8 mouse cellular contexts compared by ENCODE assay signal in genomic region chr16:91452363-91452896, GRCm38 (mm10). TPM values are rescaled to one million over a fixed set of nuclear protein-coding genes. Genes with fewer than 3 reads are reported as not detected.
A peak's percentile ranks its signal among the peaks of the same experiment; 100 is the strongest.
DNase-seq lines count a peak whose midpoint lies in the region; ATAC-seq lines count a peak whose summit lies in the region.

No protein-coding gene starts in this region.

- WGBS in embryonic facial prominence, embryonic 14.5 days, result 42% methylated on average over 6 of the region's 6 CpGs
- WGBS in liver, embryonic 15.5 days (ENCODE audit: insufficient replicate concordance), result 40% methylated on average over 6 of the region's 6 CpGs
- 27% methylated on average over 6 of the region's 6 CpGs for WGBS in stomach, embryonic 16.5 days
- 69% methylated on average over 6 of the region's 6 CpGs for WGBS in forebrain, embryonic 16.5 days

- DNase-seq in ovary, adult 18-20 months (ENCODE audit: low spot score), result peak; percentile 57
- no peak for DNase-seq in ovary, postnatal 10 days (ENCODE audit: low spot score)
- DNase-seq in embryonic facial prominence, embryonic 14.5 days (ENCODE audit: low spot score), result peak; percentile 59
- no peak for DNase-seq in cerebellum, adult 8-10 months
- DNase-seq in layer of hippocampus, postnatal 25 days (ENCODE audit: extremely low spot score in 1 of 2, low spot score in 1 of 2), result no peak

- no peak overlapping the region; the same call in 1 of the 2 replicates for H3K27ac ChIP-seq in embryonic facial prominence, embryonic 14.5 days (replicated peaks; ENCODE audit: low read depth, low read length)
- H3K27ac ChIP-seq in liver, embryonic 15.5 days (replicated peaks), result peak overlapping the region; percentile 51
- no peak overlapping the region for H3K27ac ChIP-seq in stomach, embryonic 16.5 days (ENCODE audit: low read length)
- no peak overlapping the region for H3K27ac ChIP-seq in forebrain, embryonic 16.5 days (ENCODE audit: low read length)

- H3K4me2 ChIP-seq in embryonic facial prominence, embryonic 14.5 days (ENCODE audit: low read depth, low read length), result no peak overlapping the region
- H3K4me2 ChIP-seq in liver, embryonic 15.5 days, result no peak overlapping the region
- no peak overlapping the region for H3K4me2 ChIP-seq in stomach, embryonic 16.5 days (ENCODE audit: low read depth, low read length)
- no peak overlapping the region for H3K4me2 ChIP-seq in forebrain, embryonic 16.5 days (ENCODE audit: low read length)

- peak; percentile 33; the same call in 1 of the 2 replicates for ATAC-seq in embryonic facial prominence, embryonic 14.5 days (ENCODE audit: low read depth)
- ATAC-seq in liver, embryonic 15.5 days (ENCODE audit: insufficient read depth), result no peak
- peak; percentile 80; the same call in 1 of the 2 replicates for ATAC-seq in stomach, embryonic 16.5 days (ENCODE audit: insufficient read depth, low FRiP score)
- no peak for ATAC-seq in forebrain, embryonic 16.5 days

- H3K4me1 ChIP-seq in embryonic facial prominence, embryonic 14.5 days (ENCODE audit: control insufficient read depth, insufficient read depth, low read length), result 0 out of 2 replicates have a peak, but pooled peaks cover 1% of the 10 kb centered on the region
- peaks cover 62% of the 10 kb centered on the region for H3K4me1 ChIP-seq in liver, embryonic 15.5 days (replicated peaks)
- peaks cover 11% of the 10 kb centered on the region for H3K4me1 ChIP-seq in stomach, embryonic 16.5 days (ENCODE audit: control insufficient read depth, insufficient read depth, low read length)
- H3K4me1 ChIP-seq in forebrain, embryonic 16.5 days (replicated peaks; ENCODE audit: control insufficient read depth, insufficient read depth, low read length), result no peaks in the 10 kb centered on the region

- no peaks in the 10 kb centered on the region for H3K27me3 ChIP-seq in embryonic facial prominence, embryonic 14.5 days (replicated peaks; ENCODE audit: control insufficient read depth, insufficient read depth, low read length)
- no peaks in the 10 kb centered on the region for H3K27me3 ChIP-seq in liver, embryonic 15.5 days
- no peaks in the 10 kb centered on the region for H3K27me3 ChIP-seq in stomach, embryonic 16.5 days (ENCODE audit: control insufficient read depth, insufficient read depth, low read length)
- H3K27me3 ChIP-seq in forebrain, embryonic 16.5 days (replicated peaks; ENCODE audit: control insufficient read depth, insufficient read depth, low read length), result no peaks in the 10 kb centered on the region

- no peak overlapping the region for H3K4me3 ChIP-seq in embryonic facial prominence, embryonic 14.5 days (ENCODE audit: low read depth, low read length)
- H3K4me3 ChIP-seq in liver, embryonic 15.5 days (replicated peaks), result no peak overlapping the region
- no peak overlapping the region for H3K4me3 ChIP-seq in stomach, embryonic 16.5 days (replicated peaks; ENCODE audit: low read length)
- H3K4me3 ChIP-seq in forebrain, embryonic 16.5 days (replicated peaks; ENCODE audit: low read length), result no peak overlapping the region

- no peak overlapping the region for H3K9ac ChIP-seq in embryonic facial prominence, embryonic 14.5 days (ENCODE audit: low read depth, low read length)
- no peak overlapping the region for H3K9ac ChIP-seq in liver, embryonic 15.5 days
- 0 out of 2 replicates have a peak overlapping the region, but pooled peaks have one; percentile 11 for H3K9ac ChIP-seq in stomach, embryonic 16.5 days (ENCODE audit: low read length)
- H3K9ac ChIP-seq in forebrain, embryonic 16.5 days (replicated peaks; ENCODE audit: low read depth, low read length), result no peak overlapping the region

- no peaks in the 10 kb centered on the region for H3K9me3 ChIP-seq in embryonic facial prominence, embryonic 14.5 days (ENCODE audit: control insufficient read depth, low read length)
- no peaks in the 10 kb centered on the region for H3K9me3 ChIP-seq in liver, embryonic 15.5 days (replicated peaks)
- H3K9me3 ChIP-seq in stomach, embryonic 16.5 days (replicated peaks; ENCODE audit: control insufficient read depth, low read length), result no peaks in the 10 kb centered on the region
- no peaks in the 10 kb centered on the region for H3K9me3 ChIP-seq in forebrain, embryonic 16.5 days (ENCODE audit: control insufficient read depth, low read length)

- H3K36me3 ChIP-seq in embryonic facial prominence, embryonic 14.5 days (ENCODE audit: control insufficient read depth, insufficient read depth, low read length), result no peaks in the 10 kb centered on the region
- no peaks in the 10 kb centered on the region for H3K36me3 ChIP-seq in liver, embryonic 15.5 days (replicated peaks)
- H3K36me3 ChIP-seq in stomach, embryonic 16.5 days (ENCODE audit: control insufficient read depth, insufficient read depth, low read length), result no peaks in the 10 kb centered on the region
- no peaks in the 10 kb centered on the region for H3K36me3 ChIP-seq in forebrain, embryonic 16.5 days (ENCODE audit: control insufficient read depth, insufficient read depth)

RNA-seq across cellular contexts. Expression of gene Ifnar1, which starts 32.6 kb away (rescaled TPM):
- 47.3 and 53.7 TPM in 2 replicates for polyA plus RNA-seq in embryonic facial prominence, embryonic 14.5 days (2014; fragmentation: Nextera tagmentation; extraction: Ambion mirVana)
- polyA plus RNA-seq in liver, embryonic 15.5 days (2015; fragmentation: Nextera tagmentation; extraction: Ambion mirVana), result 19.4 and 21.6 TPM in 2 replicates
- polyA plus RNA-seq in stomach, embryonic 16.5 days (2015; fragmentation: Nextera tagmentation; extraction: Ambion mirVana), result 47.2 and 47.3 TPM in 2 replicates
- total RNA-seq in layer of hippocampus, postnatal 25 days (2021), result 10 to 100 TPM; 48.8 to 55.6 TPM
- polyA plus RNA-seq in forebrain, embryonic 16.5 days (2015; fragmentation: Nextera tagmentation; extraction: Ambion mirVana), result 55.9 and 56.1 TPM in 2 replicates

RNA-seq across cellular contexts. Expression of gene Il10rb, which starts 46.5 kb away (rescaled TPM):
- polyA plus RNA-seq in embryonic facial prominence, embryonic 14.5 days (2014; fragmentation: Nextera tagmentation; extraction: Ambion mirVana), result 32.6 and 33.2 TPM in 2 replicates
- 29.9 and 34.7 TPM in 2 replicates for polyA plus RNA-seq in liver, embryonic 15.5 days (2015; fragmentation: Nextera tagmentation; extraction: Ambion mirVana)
- polyA plus RNA-seq in stomach, embryonic 16.5 days (2015; fragmentation: Nextera tagmentation; extraction: Ambion mirVana), result 52.3 and 58.1 TPM in 2 replicates
- 10 to 100 TPM in 1 of 2 experiments, 1 to 10 TPM in 1; 9.7 to 11.2 TPM for total RNA-seq in layer of hippocampus, postnatal 25 days (2021)
- polyA plus RNA-seq in forebrain, embryonic 16.5 days (2015; fragmentation: Nextera tagmentation; extraction: Ambion mirVana), result 8.9 and 10.7 TPM in 2 replicates

Comparison
In these comparisons a context has a peak if more than half of its experiments do, and no peak if none do; other contexts are left out.
1. DNase-seq: peak in ovary, adult 18-20 months (single experiment) and embryonic facial prominence, embryonic 14.5 days (single experiment); none in ovary, postnatal 10 days (single experiment), cerebellum, adult 8-10 months (single experiment) and layer of hippocampus, postnatal 25 days (0 of 2).
2. ATAC-seq: peak in embryonic facial prominence, embryonic 14.5 days (single experiment) and stomach, embryonic 16.5 days (single experiment); none in liver, embryonic 15.5 days (single experiment) and forebrain, embryonic 16.5 days (single experiment).